Mouse (Mus musculus): ENCODE data around the gene Epn2. TPM values are rescaled to one million over a fixed set of nuclear protein-coding genes. Genes with fewer than 3 reads are reported as not detected.
A peak's percentile ranks its signal among the peaks of the same experiment; 100 is the strongest.
"Not testable (repeated sequence)": the region's sequence is repeated elsewhere in the genome, so short reads cannot be mapped to it uniquely, and the experiment has no call there.

Epn2 gene
- polyA plus RNA-seq, 1 experiment from 2014 or later, result 45.3 TPM

GRCm38 (mm10) chr11:61585421-61585820 lies 5.9 kb upstream of the Epn2 start:
- no peak for ATAC-seq
- H3K9me3 ChIP-seq (replicated peaks), result no peaks in the 10 kb centered on the region; the same call in 1 of the 2 replicates
- H3K27me3 ChIP-seq, result no peaks in the 10 kb centered on the region
- H3K4me3 ChIP-seq, result no peak overlapping the region
- H3K4me2 ChIP-seq, result no peak overlapping the region
- WGBS, result 82% methylated on average over 4 of the region's 4 CpGs
- no peak overlapping the region for H3K27ac ChIP-seq
- H3K9ac ChIP-seq, result no peak overlapping the region
- no peaks in the 10 kb centered on the region for H3K4me1 ChIP-seq
- H3K36me3 ChIP-seq (ENCODE audit: poor library complexity, severe bottlenecking), result no peaks in the 10 kb centered on the region

- Histone ChIP-seq H3K4me1 (no peaks in the 10 kb centered on the region), H3K9me3 (replicated peaks) (no peaks in the 10 kb centered on the region; the same call in 1 of the 2 replicates), H3K36me3 (ENCODE audit: poor library complexity, severe bottlenecking) (no peaks in the 10 kb centered on the region), H3K9ac (no peak overlapping the region), H3K27ac (no peak overlapping the region), H3K4me3 (no peak overlapping the region), H3K4me2 (no peak overlapping the region), H3K27me3 (no peaks in the 10 kb centered on the region)
- 79% methylated on average over 4 of the region's 4 CpGs for WGBS
- ATAC-seq, result no peak
Observed at GRCm38 (mm10) chr11:61584830-61585229, 5.3 kb upstream of the Epn2 start.

DNA sequence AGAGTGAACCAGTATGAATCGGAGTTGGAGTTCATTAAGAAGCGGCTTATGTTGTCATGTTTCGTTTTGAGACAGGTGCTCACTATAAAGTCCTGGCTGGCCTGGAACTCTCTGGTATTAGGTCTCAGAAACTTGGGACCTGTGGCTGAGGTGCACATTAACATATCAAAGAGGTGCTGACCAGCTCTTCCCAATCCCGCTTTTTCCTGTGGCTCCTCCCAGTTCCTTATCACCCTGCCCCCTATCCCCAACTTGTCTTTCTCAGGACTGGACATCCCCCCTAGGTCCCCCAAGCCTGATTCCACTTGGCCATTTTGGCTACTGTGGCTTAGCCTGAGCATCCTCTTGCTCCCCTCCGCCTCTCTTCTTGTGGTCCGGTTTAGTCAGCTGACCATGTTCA lies 4.6 kb upstream of the Epn2 start:
- Histone ChIP-seq H3K4me1 (no peaks in the 10 kb centered on the region), H3K27me3 (no peaks in the 10 kb centered on the region), H3K4me3 (no peak overlapping the region), H3K36me3 (ENCODE audit: poor library complexity, severe bottlenecking) (no peaks in the 10 kb centered on the region), H3K9me3 (replicated peaks) (no peaks in the 10 kb centered on the region; the same call in 1 of the 2 replicates), H3K27ac (no peak overlapping the region), H3K4me2 (no peak overlapping the region), H3K9ac (no peak overlapping the region)
- no peak for ATAC-seq
- 82% methylated on average over 6 of the region's 6 CpGs for WGBS

DNA sequence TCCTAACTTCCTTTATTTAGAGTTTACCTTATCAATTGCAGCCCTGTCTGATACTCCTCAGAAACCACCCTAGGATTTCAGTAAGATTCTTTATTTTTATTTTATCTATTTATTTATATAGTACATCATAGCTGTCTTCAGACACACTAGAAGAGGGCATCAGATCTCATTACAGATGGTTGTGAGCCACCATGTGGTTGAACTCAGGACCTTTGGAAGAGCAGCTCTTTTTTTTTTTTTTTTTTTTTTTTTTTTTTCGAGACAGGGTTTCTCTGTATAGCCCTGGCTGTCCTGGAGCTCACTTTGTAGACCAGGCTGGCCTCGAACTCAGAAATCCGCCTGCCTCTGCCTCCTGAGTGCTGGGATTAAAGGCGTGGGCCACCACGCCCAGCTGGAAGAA lies 3.3 kb upstream of the Epn2 start:
- H3K27ac ChIP-seq; H3K4me3 ChIP-seq; ATAC-seq; H3K9me3 ChIP-seq (replicated peaks); H3K4me1 ChIP-seq; H3K36me3 ChIP-seq (ENCODE audit: poor library complexity, severe bottlenecking); H3K27me3 ChIP-seq; H3K9ac ChIP-seq; H3K4me2 ChIP-seq: not testable (repeated sequence)
- WGBS, result 93% methylated on average over 4 of the region's 5 CpGs

DNA sequence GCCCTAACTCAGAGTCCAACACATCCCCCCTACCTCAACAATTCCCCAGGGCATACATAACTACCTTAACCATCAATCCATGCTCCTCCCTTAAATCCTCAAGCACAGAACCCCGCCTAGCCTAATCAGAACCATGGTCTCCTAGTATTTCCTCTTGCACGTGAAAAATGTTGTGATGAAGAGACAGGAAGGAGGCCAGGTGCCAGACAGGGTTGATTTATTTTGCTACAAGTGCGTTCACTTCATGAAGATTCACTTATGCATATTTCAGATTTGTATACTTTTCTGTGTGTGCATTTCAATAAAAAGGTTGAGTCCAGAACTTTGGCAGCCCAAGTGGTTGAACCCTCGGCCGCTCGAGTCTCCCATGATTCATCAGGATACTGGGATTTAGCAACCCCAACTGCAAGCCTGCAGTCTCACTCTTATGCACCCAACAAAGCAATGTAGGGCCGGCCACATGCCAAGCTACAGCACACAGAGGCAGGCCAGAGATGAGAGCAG lies 443 bp upstream of the Epn2 start:
- 0 out of 2 replicates have a peak, but pooled peaks cover 4% of the 10 kb centered on the region for H3K36me3 ChIP-seq (ENCODE audit: poor library complexity, severe bottlenecking)
- no peak overlapping the region for H3K27ac ChIP-seq
- H3K9me3 ChIP-seq (replicated peaks), result no peaks in the 10 kb centered on the region; the same call in 1 of the 2 replicates
- H3K9ac ChIP-seq, result no peak overlapping the region
- no peaks in the 10 kb centered on the region for H3K27me3 ChIP-seq
- H3K4me3 ChIP-seq, result peak overlapping the region; percentile 65
- H3K4me2 ChIP-seq, result peak overlapping the region; percentile 89
- ATAC-seq, result no peak
- WGBS, result 89% methylated on average over 7 of the region's 7 CpGs
- H3K4me1 ChIP-seq, result peaks cover 16% of the 10 kb centered on the region

DNA sequence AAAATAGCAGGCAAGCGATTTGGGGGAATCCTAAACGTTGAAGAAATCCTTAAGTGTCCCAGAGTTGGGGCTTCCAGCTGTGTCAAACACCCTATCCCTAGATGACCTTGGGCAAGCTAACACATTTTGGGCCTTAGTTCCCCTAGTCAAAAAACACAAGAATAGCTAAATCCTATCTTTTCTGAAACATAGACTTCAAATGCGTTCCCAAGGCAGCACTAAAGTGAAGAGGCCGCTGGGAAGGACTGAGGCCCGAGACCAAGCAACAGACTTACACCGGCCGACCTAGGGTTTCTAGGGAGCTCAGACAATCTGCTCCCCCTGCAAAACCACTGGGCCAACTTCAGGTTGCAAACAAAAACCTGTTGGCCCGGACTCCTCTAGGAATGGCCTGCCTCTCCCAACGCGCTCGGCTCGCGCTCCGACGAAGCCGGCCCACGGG lies 925 bp downstream of the Epn2 start:
- Histone ChIP-seq H3K9ac (peak overlapping the region; percentile 95), H3K27me3 (no peaks in the 10 kb centered on the region), H3K9me3 (replicated peaks) (no peaks in the 10 kb centered on the region; the same call in 1 of the 2 replicates), H3K27ac (peak overlapping the region; percentile 89), H3K4me1 (peaks cover 22% of the 10 kb centered on the region), H3K4me2 (peak overlapping the region; percentile 89), H3K36me3 (ENCODE audit: poor library complexity, severe bottlenecking) (0 out of 2 replicates have a peak, but pooled peaks cover 4% of the 10 kb centered on the region), H3K4me3 (peak overlapping the region; percentile 65)
- peak; percentile 28 for ATAC-seq
- WGBS, result 1% methylated on average over 17 of the region's 17 CpGs

- Histone ChIP-seq H3K27me3 (no peaks in the 10 kb centered on the region), H3K9ac (peak overlapping the region; percentile 95), H3K4me1 (peaks cover 22% of the 10 kb centered on the region), H3K4me2 (peak overlapping the region; percentile 89), H3K4me3 (peak overlapping the region; percentile 65), H3K9me3 (replicated peaks) (no peaks in the 10 kb centered on the region; the same call in 1 of the 2 replicates), H3K36me3 (ENCODE audit: poor library complexity, severe bottlenecking) (0 out of 2 replicates have a peak, but pooled peaks cover 4% of the 10 kb centered on the region), H3K27ac (no peak overlapping the region)
- WGBS, result under 1% methylated on average over 5 of the region's 5 CpGs
- no peak for ATAC-seq
Observed at GRCm38 (mm10) chr11:61577991-61578390, 1.5 kb downstream of the Epn2 start.

GRCm38 (mm10) chr11:61577349-61577748 lies 2.1 kb downstream of the Epn2 start:
- H3K9me3 ChIP-seq (replicated peaks), result no peaks in the 10 kb centered on the region; the same call in 1 of the 2 replicates
- 0 out of 2 replicates have a peak, but pooled peaks cover 4% of the 10 kb centered on the region for H3K36me3 ChIP-seq (ENCODE audit: poor library complexity, severe bottlenecking)
- peaks cover 22% of the 10 kb centered on the region for H3K4me1 ChIP-seq
- no peak overlapping the region for H3K9ac ChIP-seq
- peak overlapping the region; percentile 65; the same call in 1 of the 2 replicates for H3K4me3 ChIP-seq
- ATAC-seq, result no peak
- H3K4me2 ChIP-seq, result peak overlapping the region; percentile 89
- H3K27me3 ChIP-seq, result no peaks in the 10 kb centered on the region
- no peak overlapping the region for H3K27ac ChIP-seq

DNA sequence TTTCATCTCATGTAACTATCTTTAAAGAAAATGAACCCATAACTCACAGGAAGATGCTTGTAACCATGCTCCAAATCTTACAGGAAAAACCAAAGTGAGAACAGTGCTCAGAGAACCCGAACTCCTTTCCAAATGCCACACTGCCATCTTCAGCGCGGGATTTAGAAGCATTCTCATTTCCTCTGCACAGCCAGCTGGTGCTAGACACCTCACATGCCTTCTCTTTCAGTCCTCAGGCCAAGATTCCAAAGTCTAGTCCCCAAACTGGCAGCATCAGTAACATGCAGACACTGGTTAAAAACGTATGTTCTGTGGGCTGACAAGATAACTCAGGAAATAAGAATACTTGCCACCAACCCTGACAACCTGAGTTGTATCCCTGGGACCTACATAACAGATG lies 6.2 kb downstream of the Epn2 start:
- 0 out of 2 replicates have a peak, but pooled peaks cover 4% of the 10 kb centered on the region for H3K36me3 ChIP-seq (ENCODE audit: poor library complexity, severe bottlenecking)
- H3K9ac ChIP-seq, result no peak overlapping the region
- no peak overlapping the region for H3K4me2 ChIP-seq
- WGBS, result 87% methylated on average over 4 of the region's 4 CpGs
- H3K9me3 ChIP-seq (replicated peaks), result no peaks in the 10 kb centered on the region
- no peak for ATAC-seq
- no peaks in the 10 kb centered on the region for H3K27me3 ChIP-seq
- H3K4me1 ChIP-seq, result peaks cover 26% of the 10 kb centered on the region
- H3K27ac ChIP-seq, result no peak overlapping the region
- H3K4me3 ChIP-seq, result no peak overlapping the region

GRCm38 (mm10) chr11:61571225-61571624 lies 8.3 kb downstream of the Epn2 start:
- no peak overlapping the region for H3K27ac ChIP-seq

GRCm38 (mm10) chr11:61569671-61570070 lies 9.8 kb downstream of the Epn2 start:
- no peak overlapping the region for H3K4me2 ChIP-seq
- WGBS, result 100% methylated on average over 1 of the region's 1 CpGs
- H3K27me3 ChIP-seq, result no peaks in the 10 kb centered on the region
- no peak for ATAC-seq
- H3K9ac ChIP-seq, result no peak overlapping the region
- H3K4me3 ChIP-seq, result no peak overlapping the region
- H3K4me1 ChIP-seq, result peaks cover 11% of the 10 kb centered on the region; the same call in 1 of the 2 replicates
- no peak overlapping the region for H3K27ac ChIP-seq
- H3K36me3 ChIP-seq (ENCODE audit: poor library complexity, severe bottlenecking), result no peaks in the 10 kb centered on the region
- no peaks in the 10 kb centered on the region for H3K9me3 ChIP-seq (replicated peaks)

More at GRCm38 (mm10) chr11:61571225-61571624, 8.3 kb downstream of the Epn2 start:
- no peak overlapping the region for H3K4me3 ChIP-seq
- 0 out of 2 replicates have a peak, but pooled peaks cover 2% of the 10 kb centered on the region for H3K36me3 ChIP-seq (ENCODE audit: poor library complexity, severe bottlenecking)
- no peaks in the 10 kb centered on the region for H3K27me3 ChIP-seq
- WGBS, result 96% methylated on average over 3 of the region's 3 CpGs
- no peak overlapping the region for H3K9ac ChIP-seq
- H3K9me3 ChIP-seq (replicated peaks), result no peaks in the 10 kb centered on the region
- peaks cover 15% of the 10 kb centered on the region; the same call in 1 of the 2 replicates for H3K4me1 ChIP-seq
- ATAC-seq, result no peak
- no peak overlapping the region for H3K4me2 ChIP-seq

DNA sequence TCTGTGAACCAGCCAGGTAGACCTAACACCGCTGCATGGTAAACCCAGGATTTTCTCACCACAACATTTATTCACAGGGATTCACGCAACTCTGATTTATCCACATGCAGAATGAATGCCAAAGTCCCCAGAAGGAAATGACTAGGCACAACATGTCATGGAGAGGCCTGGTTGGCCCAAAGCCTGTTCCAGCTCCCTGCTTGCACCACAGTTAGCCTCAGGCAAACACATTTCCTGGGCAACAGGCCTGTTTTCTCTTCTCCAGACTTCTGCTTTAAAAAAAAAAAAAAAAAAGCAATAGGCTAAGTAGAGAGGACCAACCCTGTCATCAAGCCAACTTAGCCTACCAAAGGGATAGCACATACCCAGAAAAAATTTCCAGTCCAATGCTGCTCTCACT lies 14.9 kb downstream of the Epn2 start:
- no peak overlapping the region for H3K4me3 ChIP-seq
- 0 out of 2 replicates have a peak, but pooled peaks cover 10% of the 10 kb centered on the region for H3K4me1 ChIP-seq
- H3K9me3 ChIP-seq (replicated peaks), result no peaks in the 10 kb centered on the region
- H3K27ac ChIP-seq, result no peak overlapping the region
- no peaks in the 10 kb centered on the region for H3K27me3 ChIP-seq
- H3K36me3 ChIP-seq (ENCODE audit: poor library complexity, severe bottlenecking), result no peaks in the 10 kb centered on the region
- no peak overlapping the region for H3K4me2 ChIP-seq
- 94% methylated on average over 2 of the region's 2 CpGs for WGBS
- no peak for ATAC-seq
- H3K9ac ChIP-seq, result no peak overlapping the region

DNA sequence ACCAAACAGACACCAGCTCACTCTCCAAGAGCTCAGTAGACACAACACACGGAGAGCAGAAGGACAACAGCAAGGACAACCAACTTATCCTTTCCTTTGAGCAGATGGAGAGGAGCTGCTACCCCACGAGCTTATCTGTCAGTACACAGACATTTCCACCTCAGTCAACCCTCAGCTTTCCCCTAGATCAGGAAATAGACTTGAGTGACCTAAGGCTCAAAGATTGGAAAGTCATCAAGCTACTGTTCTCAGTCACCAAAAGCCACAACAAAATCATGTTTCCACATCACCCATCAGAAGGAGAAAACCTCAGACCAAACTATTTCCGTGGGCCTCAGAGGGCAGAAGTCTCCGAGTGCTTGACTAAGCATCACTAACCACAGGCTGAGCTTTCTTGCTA lies 15.5 kb downstream of the Epn2 start:
- H3K4me2 ChIP-seq, result no peak overlapping the region

More for the DNA sequence above, 15.5 kb downstream of the Epn2 start:
- WGBS, result 87% methylated on average over 4 of the region's 4 CpGs
- 0 out of 2 replicates have a peak, but pooled peaks cover 3% of the 10 kb centered on the region for H3K4me1 ChIP-seq
- H3K27ac ChIP-seq, result no peak overlapping the region
- no peaks in the 10 kb centered on the region for H3K9me3 ChIP-seq (replicated peaks)
- no peak overlapping the region for H3K9ac ChIP-seq
- ATAC-seq, result no peak
- no peak overlapping the region for H3K4me3 ChIP-seq
- H3K36me3 ChIP-seq (ENCODE audit: poor library complexity, severe bottlenecking), result no peaks in the 10 kb centered on the region
- H3K27me3 ChIP-seq, result no peaks in the 10 kb centered on the region

All from forebrain, embryonic 13.5 days (tissue).